Mouse (Mus musculus) heart, embryonic 12.5 days (tissue): ENCODE data around the gene Ltb4r2. TPM values are rescaled to one million over a fixed set of nuclear protein-coding genes. Genes with fewer than 3 reads are reported as not detected.

Experiments used
- ATAC-seq: fragments of 200-750 bp; cut with Nextera tagmentation; 2 replicates; pipeline ENCODE4 v1.8.0; 2017; ENCODE audit warnings: moderate TSS enrichment, moderate library complexity; ENCODE audit not compliant: insufficient number of reproducible peaks, low FRiP score
- H3K27ac ChIP-seq: fragments of 300-500 bp; sonication (generic); 2 replicates; pipeline ENCODE4 v1.5.1; 2016; ENCODE audit warnings: mild to moderate bottlenecking, moderate library complexity; ENCODE audit not compliant: poor library complexity, severe bottlenecking
- H3K27me3 ChIP-seq: fragments of 300-500 bp; sonication (generic); replicated peaks from 2 replicates; pipeline ENCODE4 v1.6.1; 2016; ENCODE audit warnings: mild to moderate bottlenecking, moderate library complexity
- H3K36me3 ChIP-seq: fragments of 300-500 bp; sonication (generic); 2 replicates; pipeline ENCODE4 v1.6.1; 2016; ENCODE audit warnings: mild to moderate bottlenecking, moderate library complexity
- H3K4me1 ChIP-seq: fragments of 300-500 bp; sonication (generic); replicated peaks from 2 replicates; pipeline ENCODE4 v1.6.1; 2016; ENCODE audit warnings: mild to moderate bottlenecking
- H3K4me2 ChIP-seq: fragments of 300-500 bp; sonication (generic); 2 replicates; pipeline ENCODE4 v1.6.1; 2016; ENCODE audit warnings: mild to moderate bottlenecking, moderate library complexity
- H3K4me3 ChIP-seq: fragments of 300-500 bp; sonication (generic); 2 replicates; pipeline ENCODE4 v1.5.1; 2016; ENCODE audit warnings: mild to moderate bottlenecking
- H3K9ac ChIP-seq: fragments of 300-500 bp; sonication (generic); 2 replicates; pipeline ENCODE4 v1.6.1; 2016; ENCODE audit warnings: mild to moderate bottlenecking, moderate library complexity
- H3K9me3 ChIP-seq: fragments of 300-500 bp; sonication (generic); replicated peaks from 2 replicates; pipeline ENCODE4 v1.6.1; 2016; ENCODE audit warnings: mild to moderate bottlenecking, moderate library complexity
- WGBS: fragments of 180-500 bp; shearing (Covaris S2); methylation state at CpG from one replicate; pipeline ENCODE4 v1.1.7; 2016; 5-methylcytosine and 5-hydroxymethylcytosine counted together
- polyA plus RNA-seq: library from polyadenylated mRNA; unstranded; fragments of >200 nt; fragmentation: Nextera tagmentation; extraction: Ambion mirVana; gene quantifications from 2 replicates; pipeline ENCODE4 v1.2.1, GENCODE M21; 2016

Ltb4r2 gene
- polyA plus RNA-seq, 1 experiment from 2014 or later = 0.54 TPM

DNA sequence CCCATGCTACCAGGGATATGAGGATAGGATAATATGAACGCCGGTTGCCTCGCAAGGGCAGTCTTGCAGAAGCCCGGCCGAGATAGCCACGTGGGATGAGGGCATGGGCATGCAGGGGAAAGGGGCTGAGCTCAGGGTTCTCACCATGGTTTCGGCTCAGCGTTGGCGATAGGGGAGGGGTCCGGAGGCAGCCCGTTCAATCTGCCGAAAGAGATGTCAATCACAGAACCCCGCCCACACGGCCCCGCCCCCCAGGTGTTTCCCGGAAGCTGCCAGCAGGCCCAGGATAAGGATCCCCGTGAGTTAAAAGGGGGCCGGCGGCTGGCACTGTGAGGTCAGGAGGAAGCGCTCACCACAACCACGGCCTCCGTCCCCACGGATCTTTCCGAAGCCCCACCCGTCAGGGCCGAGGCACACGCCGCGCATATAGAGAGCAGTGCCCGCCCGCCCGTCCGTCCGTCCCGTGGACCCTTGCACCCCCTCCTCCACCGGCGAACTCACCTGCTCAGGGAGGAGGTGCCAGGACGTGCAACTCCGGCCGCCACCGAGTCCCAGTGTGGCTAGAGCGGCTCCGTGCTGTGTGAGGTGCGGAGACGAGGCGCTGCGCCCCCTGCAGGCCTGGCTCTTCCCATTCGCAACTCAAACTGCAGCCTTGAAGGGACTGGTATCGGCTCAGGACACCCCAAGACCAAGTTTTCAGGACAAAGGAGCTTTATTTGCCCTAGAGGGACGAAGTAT, 39.4 kb upstream of the Ltb4r2 start, which contains the start of gene Rabggta:
Gene Rabggta, minus strand, starts transcription at position 564 of the 738 bp plus-strand sequence.
- peak; percentile 92 for ATAC-seq
- peak within 1 kb of the TSS; percentile 74 for H3K4me3 ChIP-seq
- H3K4me1 ChIP-seq = peaks cover 6% of the 10 kb centered on the region; the same call in 1 of the 2 replicates
- H3K4me2 ChIP-seq = peak within 1 kb of the TSS; percentile 75
- H3K27me3 ChIP-seq = no peaks in the 10 kb centered on the region
- peak within 1 kb of the TSS; percentile 87 for H3K9ac ChIP-seq
- WGBS = under 1% methylated on average over 50 of the region's 50 CpGs
- H3K27ac ChIP-seq = peak within 1 kb of the TSS; percentile 72; the same call in 1 of the 2 replicates
- peaks cover 34% of the 10 kb centered on the region for H3K36me3 ChIP-seq
- H3K9me3 ChIP-seq = no peaks in the 10 kb centered on the region

GRCm38 (mm10) chr14:55722438-55722945, 38.7 kb upstream of the Ltb4r2 start:
- no peaks in the 10 kb centered on the region for H3K9me3 ChIP-seq
- no peak overlapping the region for H3K9ac ChIP-seq
- no peaks in the 10 kb centered on the region for H3K27me3 ChIP-seq
- H3K4me2 ChIP-seq = peak overlapping the region; percentile 75
- peaks cover 27% of the 10 kb centered on the region for H3K36me3 ChIP-seq
- peaks cover 6% of the 10 kb centered on the region; the same call in 1 of the 2 replicates for H3K4me1 ChIP-seq
- peak overlapping the region; percentile 74 for H3K4me3 ChIP-seq
- WGBS = 52% methylated on average over 8 of the region's 8 CpGs
- H3K27ac ChIP-seq = no peak overlapping the region
- 0 out of 2 replicates have a peak, but pooled peaks have one; percentile 1 for ATAC-seq

GRCm38 (mm10) chr14:55723433-55723832, 37.8 kb upstream of the Ltb4r2 start:
- no peak overlapping the region for H3K27ac ChIP-seq
- no peak overlapping the region for H3K4me3 ChIP-seq
- ATAC-seq = no peak
- no peaks in the 10 kb centered on the region for H3K27me3 ChIP-seq
- no peak overlapping the region for H3K4me2 ChIP-seq
- 93% methylated on average over 7 of the region's 7 CpGs for WGBS
- H3K9ac ChIP-seq = no peak overlapping the region
- peaks cover 6% of the 10 kb centered on the region; the same call in 1 of the 2 replicates for H3K4me1 ChIP-seq
- H3K36me3 ChIP-seq = peaks cover 20% of the 10 kb centered on the region
- H3K9me3 ChIP-seq = no peaks in the 10 kb centered on the region

DNA sequence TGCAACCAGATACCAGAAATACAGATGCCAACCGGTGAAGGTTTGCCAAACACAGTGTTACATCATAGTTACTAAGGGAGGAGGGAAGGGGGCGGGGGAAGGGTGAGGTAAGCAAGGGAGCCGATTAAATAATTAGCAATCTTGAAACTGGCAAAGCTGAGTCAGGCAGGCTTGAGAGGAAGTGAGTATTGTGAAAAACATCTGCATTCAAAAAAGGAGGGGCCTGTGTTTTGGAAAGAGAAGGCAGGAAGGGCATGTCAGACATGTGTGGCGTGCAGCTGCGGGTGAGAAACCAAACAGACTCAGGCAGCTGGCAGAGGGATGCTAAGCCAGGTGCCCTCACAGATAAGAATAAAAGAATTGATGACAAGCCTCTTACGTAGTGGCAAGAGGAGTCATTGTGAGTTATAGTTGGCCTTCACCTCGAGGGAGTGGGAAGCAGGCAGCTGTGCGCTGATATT, 36.8 kb upstream of the Ltb4r2 start:
- 46% methylated on average over 8 of the region's 8 CpGs for WGBS
- Histone ChIP-seq H3K4me1 (peaks cover 6% of the 10 kb centered on the region; the same call in 1 of the 2 replicates), H3K4me3 (no peak overlapping the region), H3K9ac (peak overlapping the region; percentile 37; the same call in 1 of the 2 replicates), H3K4me2 (no peak overlapping the region), H3K27ac (no peak overlapping the region), H3K27me3 (no peaks in the 10 kb centered on the region), H3K36me3 (peaks cover 10% of the 10 kb centered on the region), H3K9me3 (no peaks in the 10 kb centered on the region)
- no peak for ATAC-seq

- no peak for ATAC-seq
- Histone ChIP-seq H3K27me3 (0 out of 2 replicates have a peak, but pooled peaks cover 15% of the 10 kb centered on the region), H3K4me3 (no peak overlapping the region), H3K4me1 (peaks cover 6% of the 10 kb centered on the region; the same call in 1 of the 2 replicates), H3K9ac (no peak overlapping the region), H3K9me3 (no peaks in the 10 kb centered on the region), H3K27ac (no peak overlapping the region), H3K36me3 (no peaks in the 10 kb centered on the region), H3K4me2 (no peak overlapping the region)
Measured at GRCm38 (mm10) chr14:55726261-55726660, 35.0 kb upstream of the Ltb4r2 start.

GRCm38 (mm10) chr14:55727889-55728685, 33.1 kb upstream of the Ltb4r2 start:
- no peak overlapping the region for H3K4me3 ChIP-seq
- peaks cover 6% of the 10 kb centered on the region; the same call in 1 of the 2 replicates for H3K4me1 ChIP-seq
- 0 out of 2 replicates have a peak, but pooled peaks cover 16% of the 10 kb centered on the region for H3K27me3 ChIP-seq
- WGBS = 68% methylated on average over 8 of the region's 8 CpGs
- no peak overlapping the region for H3K9ac ChIP-seq
- no peak overlapping the region for H3K4me2 ChIP-seq
- H3K9me3 ChIP-seq = no peaks in the 10 kb centered on the region
- H3K27ac ChIP-seq = no peak overlapping the region
- ATAC-seq = no peak
- H3K36me3 ChIP-seq = no peaks in the 10 kb centered on the region

- H3K4me2 ChIP-seq = no peak overlapping the region
- H3K4me1 ChIP-seq = no peaks in the 10 kb centered on the region
- no peak overlapping the region for H3K9ac ChIP-seq
- ATAC-seq = no peak
- H3K9me3 ChIP-seq = no peaks in the 10 kb centered on the region
- no peak overlapping the region for H3K4me3 ChIP-seq
- WGBS = 67% methylated on average over 7 of the region's 7 CpGs
- H3K36me3 ChIP-seq = no peaks in the 10 kb centered on the region
- H3K27me3 ChIP-seq = 0 out of 2 replicates have a peak, but pooled peaks cover 21% of the 10 kb centered on the region
- no peak overlapping the region for H3K27ac ChIP-seq
Measured at GRCm38 (mm10) chr14:55730116-55730515, 31.1 kb upstream of the Ltb4r2 start.

DNA sequence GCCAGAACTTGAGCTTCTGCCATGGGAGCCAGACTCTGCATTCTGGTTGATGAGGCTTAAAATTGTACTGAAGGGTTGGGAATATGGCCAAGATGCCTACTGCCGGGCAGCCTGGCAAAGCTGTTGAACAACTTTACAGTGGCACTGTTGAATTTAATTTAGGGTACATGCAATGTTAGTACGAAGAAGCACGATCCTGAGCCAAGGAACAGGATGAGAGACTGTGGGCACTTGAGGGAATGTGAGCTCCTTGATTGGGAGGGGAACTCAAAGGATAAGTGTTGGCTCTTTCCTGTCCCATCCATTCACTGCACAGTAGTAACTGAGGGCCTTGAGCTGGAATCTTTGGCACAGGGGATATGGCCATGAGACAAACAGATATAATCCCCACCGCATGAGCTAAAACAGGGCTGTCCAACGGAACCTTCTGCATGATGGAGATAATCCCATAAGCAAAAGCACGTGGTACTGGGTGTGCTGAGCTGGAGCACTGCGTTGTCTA, 30.6 kb upstream of the Ltb4r2 start:
- H3K4me3 ChIP-seq = no peak overlapping the region
- H3K27ac ChIP-seq = no peak overlapping the region
- no peak overlapping the region for H3K4me2 ChIP-seq
- 0 out of 2 replicates have a peak, but pooled peaks cover 21% of the 10 kb centered on the region for H3K27me3 ChIP-seq
- H3K4me1 ChIP-seq = no peaks in the 10 kb centered on the region
- no peaks in the 10 kb centered on the region for H3K9me3 ChIP-seq
- ATAC-seq = no peak
- no peak overlapping the region for H3K9ac ChIP-seq
- H3K36me3 ChIP-seq = no peaks in the 10 kb centered on the region
- WGBS = 71% methylated on average over 7 of the region's 7 CpGs

GRCm38 (mm10) chr14:55733889-55734288, 27.3 kb upstream of the Ltb4r2 start:
- Histone ChIP-seq H3K4me2 (no peak overlapping the region), H3K36me3 (peaks cover 12% of the 10 kb centered on the region), H3K9me3 (no peaks in the 10 kb centered on the region), H3K9ac (no peak overlapping the region), H3K4me1 (no peaks in the 10 kb centered on the region), H3K27ac (no peak overlapping the region), H3K27me3 (0 out of 2 replicates have a peak, but pooled peaks cover 21% of the 10 kb centered on the region), H3K4me3 (no peak overlapping the region)
- WGBS = 58% methylated on average over 10 of the region's 10 CpGs
- no peak for ATAC-seq

DNA sequence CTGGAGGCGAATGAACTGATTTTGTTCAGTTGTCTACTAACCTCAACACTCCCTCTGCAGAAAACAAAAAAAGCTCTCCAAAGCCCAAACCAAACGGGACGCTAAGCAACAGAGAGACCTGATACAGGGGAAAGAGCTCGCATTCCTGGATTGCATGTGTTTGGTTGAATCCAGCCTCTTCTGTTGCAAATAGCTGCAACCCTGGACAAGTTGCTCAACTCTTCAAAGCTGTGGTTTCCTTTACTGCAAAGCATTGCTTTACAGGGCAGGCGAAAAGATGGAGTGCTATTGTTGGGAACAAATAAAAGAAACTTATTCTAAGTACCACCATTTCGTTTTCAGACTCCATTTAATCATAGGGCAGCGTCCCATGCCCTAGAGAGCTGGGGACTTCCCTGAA, 26.4 kb upstream of the Ltb4r2 start:
- Histone ChIP-seq H3K4me2 (no peak overlapping the region), H3K27ac (no peak overlapping the region), H3K9me3 (no peaks in the 10 kb centered on the region), H3K36me3 (peaks cover 21% of the 10 kb centered on the region), H3K4me3 (no peak overlapping the region), H3K9ac (no peak overlapping the region), H3K27me3 (0 out of 2 replicates have a peak, but pooled peaks cover 20% of the 10 kb centered on the region), H3K4me1 (no peaks in the 10 kb centered on the region)
- 72% methylated on average over 7 of the region's 7 CpGs for WGBS
- ATAC-seq = no peak
